Mouse (Mus musculus): Measurements from ENCODE around the gene Srcin1.

The Srcin1 gene

GRCm38 (mm10) chr11:97556569-97557408, 19.2 kb downstream of the Srcin1 start:
- DNase-seq (ENCODE audit: low read depth, low spot score): no peak

- DNase-seq (ENCODE audit: low read depth, low spot score): no peak
Measured at GRCm38 (mm10) chr11:97555144-97555543, 20.8 kb downstream of the Srcin1 start.

GRCm38 (mm10) chr11:97552151-97552550, 23.8 kb downstream of the Srcin1 start:
- DNase-seq (ENCODE audit: low read depth, low spot score): no peak

GRCm38 (mm10) chr11:97548757-97549156, 27.2 kb downstream of the Srcin1 start:
- DNase-seq (ENCODE audit: low read depth, low spot score): no peak

GRCm38 (mm10) chr11:97547957-97548706, 27.9 kb downstream of the Srcin1 start:
- no peak for DNase-seq (ENCODE audit: low read depth, low spot score)

- DNase-seq (ENCODE audit: low read depth, low spot score): no peak
Measured at GRCm38 (mm10) chr11:97546804-97547411, 29.1 kb downstream of the Srcin1 start.

- no peak for DNase-seq (ENCODE audit: low read depth, low spot score)
Measured at GRCm38 (mm10) chr11:97545808-97546560, 30.0 kb downstream of the Srcin1 start.

GRCm38 (mm10) chr11:97543883-97544282, 32.1 kb downstream of the Srcin1 start:
- DNase-seq (ENCODE audit: low read depth, low spot score): no peak

GRCm38 (mm10) chr11:97543181-97543733, 32.7 kb downstream of the Srcin1 start:
- DNase-seq (ENCODE audit: low read depth, low spot score): no peak

- DNase-seq (ENCODE audit: low read depth, low spot score): no peak
Measured at GRCm38 (mm10) chr11:97542171-97543150, 33.5 kb downstream of the Srcin1 start.

- DNase-seq (ENCODE audit: low read depth, low spot score): no peak
Measured at GRCm38 (mm10) chr11:97540604-97541003, 35.4 kb downstream of the Srcin1 start.

- DNase-seq (ENCODE audit: low read depth, low spot score): no peak
Measured at GRCm38 (mm10) chr11:97540136-97540535, 35.9 kb downstream of the Srcin1 start.

- DNase-seq (ENCODE audit: low read depth, low spot score): no peak
Measured at GRCm38 (mm10) chr11:97539622-97540021, 36.4 kb downstream of the Srcin1 start.

- DNase-seq (ENCODE audit: low read depth, low spot score): no peak
Measured at GRCm38 (mm10) chr11:97537580-97538089, 38.4 kb downstream of the Srcin1 start.

GRCm38 (mm10) chr11:97536835-97537579, 39.0 kb downstream of the Srcin1 start:
- no peak for DNase-seq (ENCODE audit: low read depth, low spot score)

GRCm38 (mm10) chr11:97536083-97536747, 39.8 kb downstream of the Srcin1 start:
- no peak for DNase-seq (ENCODE audit: low read depth, low spot score)

- DNase-seq (ENCODE audit: low read depth, low spot score): no peak
Measured at GRCm38 (mm10) chr11:97535660-97536059, 40.3 kb downstream of the Srcin1 start.

- DNase-seq (ENCODE audit: low read depth, low spot score): no peak
Measured at GRCm38 (mm10) chr11:97535308-97535630, 40.7 kb downstream of the Srcin1 start.
